Mouse (Mus musculus) midbrain, embryonic 11.5 days (tissue): ENCODE data around the gene Ryr3. TPM values are rescaled to one million over a fixed set of nuclear protein-coding genes. Genes with fewer than 3 reads are reported as not detected.

ENCODE experiments used
- ATAC-seq: fragments of 200-750 bp; cut with Nextera tagmentation; 2 replicates; pipeline ENCODE4 v1.8.0; 2017; ENCODE audit warnings: moderate TSS enrichment, moderate library complexity; ENCODE audit not compliant: low FRiP score
- DNase-seq: peaks from one replicate; pipeline ENCODE4 v3.0.0; 2015; ENCODE audit warnings: low spot score; ENCODE audit errors: missing footprints
- H3K27ac ChIP-seq: fragments of 300-500 bp; sonication (generic); 2 replicates; pipeline ENCODE4 v1.5.1; 2014; ENCODE audit warnings: low read depth, low read length
- H3K27me3 ChIP-seq: fragments of 300-500 bp; sonication (generic); 2 replicates; pipeline ENCODE4 v1.6.1; 2014; ENCODE audit warnings: mild to moderate bottlenecking, low read length, moderate library complexity, mixed read lengths; ENCODE audit not compliant: control insufficient read depth, insufficient read depth
- H3K36me3 ChIP-seq: fragments of 300-500 bp; sonication (generic); 2 replicates; pipeline ENCODE4 v1.6.1; 2014; ENCODE audit warnings: mild to moderate bottlenecking, low read length, moderate library complexity, mixed read lengths; ENCODE audit not compliant: control insufficient read depth, insufficient read depth
- H3K4me1 ChIP-seq: fragments of 300-500 bp; sonication (generic); 2 replicates; pipeline ENCODE4 v1.6.1; 2014; ENCODE audit warnings: low read length; ENCODE audit not compliant: control insufficient read depth, insufficient read depth
- H3K4me2 ChIP-seq: fragments of 300-500 bp; sonication (generic); 2 replicates; pipeline ENCODE4 v1.6.1; 2014; ENCODE audit warnings: mild to moderate bottlenecking, moderate library complexity
- H3K4me3 ChIP-seq: fragments of 300-500 bp; sonication (generic); 2 replicates; pipeline ENCODE4 v1.5.1; 2014; ENCODE audit warnings: low read depth, low read length
- H3K9ac ChIP-seq: fragments of 300-500 bp; sonication (generic); 2 replicates; pipeline ENCODE4 v1.6.1; 2014; ENCODE audit warnings: low read length
- H3K9me3 ChIP-seq: fragments of 300-500 bp; sonication (generic); 2 replicates; pipeline ENCODE4 v1.6.1; 2016; ENCODE audit warnings: low read length; ENCODE audit not compliant: control insufficient read depth
- WGBS: fragments of 180-500 bp; shearing (Covaris S2); extraction: QIAGEN DNeasy Blood & Tissue Kit; methylation state at CpG from one replicate; pipeline ENCODE4 v1.1.7; 2014; 5-methylcytosine and 5-hydroxymethylcytosine counted together
- polyA plus RNA-seq: library from polyadenylated mRNA; unstranded; fragments of >200 nt; fragmentation: Nextera tagmentation; extraction: Ambion mirVana; gene quantifications from 2 replicates; pipeline ENCODE4 v1.2.1, GENCODE M21; 2014

Ryr3 gene
- polyA plus RNA-seq, 1 experiment from 2014 or later: 1.4 TPM

- H3K4me3 ChIP-seq: no peak overlapping the region
- H3K27ac ChIP-seq: no peak overlapping the region
- H3K4me2 ChIP-seq: no peak overlapping the region
- no peaks in the 10 kb centered on the region for H3K4me1 ChIP-seq
- DNase-seq: no peak
- no peaks in the 10 kb centered on the region for H3K9me3 ChIP-seq
- H3K9ac ChIP-seq: no peak overlapping the region
- no peaks in the 10 kb centered on the region for H3K36me3 ChIP-seq
- WGBS: 88% methylated on average over 4 of the region's 4 CpGs
- H3K27me3 ChIP-seq: no peaks in the 10 kb centered on the region
- ATAC-seq: no peak
Measured at GRCm38 (mm10) chr2:112910579-112910978, 306.3 kb downstream of the Ryr3 start.

GRCm38 (mm10) chr2:112909142-112909541 is 307.8 kb downstream of the Ryr3 start:
- Histone ChIP-seq H3K4me3 (no peak overlapping the region), H3K9ac (no peak overlapping the region), H3K27me3 (no peaks in the 10 kb centered on the region), H3K27ac (no peak overlapping the region), H3K4me2 (no peak overlapping the region), H3K4me1 (no peaks in the 10 kb centered on the region), H3K9me3 (no peaks in the 10 kb centered on the region), H3K36me3 (no peaks in the 10 kb centered on the region)
- no peak for ATAC-seq
- no peak for DNase-seq
- WGBS: 86% methylated on average over 4 of the region's 4 CpGs

GRCm38 (mm10) chr2:112900747-112901146 is 316.1 kb downstream of the Ryr3 start:
- Histone ChIP-seq H3K4me1 (no peaks in the 10 kb centered on the region), H3K4me3 (no peak overlapping the region), H3K4me2 (no peak overlapping the region), H3K27me3 (no peaks in the 10 kb centered on the region), H3K9ac (no peak overlapping the region), H3K36me3 (no peaks in the 10 kb centered on the region), H3K9me3 (no peaks in the 10 kb centered on the region), H3K27ac (no peak overlapping the region)
- 86% methylated on average over 5 of the region's 5 CpGs for WGBS
- ATAC-seq (no peak), DNase-seq (no peak)

- Histone ChIP-seq H3K27me3 (no peaks in the 10 kb centered on the region), H3K4me2 (no peak overlapping the region), H3K4me3 (no peak overlapping the region), H3K36me3 (no peaks in the 10 kb centered on the region), H3K27ac (no peak overlapping the region), H3K9me3 (no peaks in the 10 kb centered on the region), H3K9ac (no peak overlapping the region), H3K4me1 (no peaks in the 10 kb centered on the region)
- 42% methylated on average over 4 of the region's 4 CpGs for WGBS
- ATAC-seq (peak; percentile 69), DNase-seq (peak; percentile 82)
Measured at GRCm38 (mm10) chr2:112884456-112885114, 332.3 kb downstream of the Ryr3 start.

- ATAC-seq (no peak), DNase-seq (no peak)
- H3K4me3 ChIP-seq: no peak overlapping the region
- H3K9ac ChIP-seq: no peak overlapping the region
- H3K27ac ChIP-seq: no peak overlapping the region
- no peaks in the 10 kb centered on the region for H3K4me1 ChIP-seq
- WGBS: 85% methylated on average over 2 of the region's 2 CpGs
- no peaks in the 10 kb centered on the region for H3K36me3 ChIP-seq
- no peak overlapping the region for H3K4me2 ChIP-seq
- H3K9me3 ChIP-seq: no peaks in the 10 kb centered on the region
- no peaks in the 10 kb centered on the region for H3K27me3 ChIP-seq
Measured at GRCm38 (mm10) chr2:112881805-112882204, 335.1 kb downstream of the Ryr3 start.

GRCm38 (mm10) chr2:112881376-112881775 is 335.5 kb downstream of the Ryr3 start:
- H3K4me1 ChIP-seq: no peaks in the 10 kb centered on the region
- 93% methylated on average over 1 of the region's 1 CpGs for WGBS

GRCm38 (mm10) chr2:112877404-112877803 is 339.5 kb downstream of the Ryr3 start:
- Histone ChIP-seq H3K9ac (no peak overlapping the region), H3K27me3 (no peaks in the 10 kb centered on the region), H3K9me3 (no peaks in the 10 kb centered on the region), H3K4me3 (no peak overlapping the region), H3K4me1 (no peaks in the 10 kb centered on the region), H3K36me3 (no peaks in the 10 kb centered on the region), H3K27ac (no peak overlapping the region), H3K4me2 (no peak overlapping the region)
- no peak for ATAC-seq
- WGBS: 80% methylated on average over 3 of the region's 3 CpGs
- DNase-seq: no peak

More at GRCm38 (mm10) chr2:112881376-112881775, 335.5 kb downstream of the Ryr3 start:
- H3K36me3 ChIP-seq: no peaks in the 10 kb centered on the region
- H3K9ac ChIP-seq: no peak overlapping the region
- H3K4me2 ChIP-seq: no peak overlapping the region
- H3K9me3 ChIP-seq: no peaks in the 10 kb centered on the region
- no peak overlapping the region for H3K4me3 ChIP-seq
- ATAC-seq (no peak), DNase-seq (no peak)
- no peak overlapping the region for H3K27ac ChIP-seq
- no peaks in the 10 kb centered on the region for H3K27me3 ChIP-seq

- Histone ChIP-seq H3K4me1 (no peaks in the 10 kb centered on the region), H3K9ac (no peak overlapping the region), H3K27me3 (no peaks in the 10 kb centered on the region), H3K4me3 (no peak overlapping the region), H3K9me3 (no peaks in the 10 kb centered on the region), H3K4me2 (no peak overlapping the region), H3K36me3 (no peaks in the 10 kb centered on the region), H3K27ac (no peak overlapping the region)
- WGBS: 63% methylated on average over 2 of the region's 2 CpGs
- ATAC-seq: peak; percentile 63
- peak; percentile 83 for DNase-seq
Measured at GRCm38 (mm10) chr2:112866043-112866551, 350.8 kb downstream of the Ryr3 start.

- Histone ChIP-seq H3K4me2 (no peak overlapping the region), H3K4me1 (no peaks in the 10 kb centered on the region), H3K27me3 (no peaks in the 10 kb centered on the region), H3K27ac (no peak overlapping the region), H3K9me3 (no peaks in the 10 kb centered on the region), H3K9ac (no peak overlapping the region), H3K4me3 (no peak overlapping the region), H3K36me3 (no peaks in the 10 kb centered on the region)
- WGBS: 96% methylated on average over 4 of the region's 4 CpGs
- ATAC-seq (no peak), DNase-seq (peak; percentile 10)
Measured at GRCm38 (mm10) chr2:112861792-112862191, 355.1 kb downstream of the Ryr3 start.
